Mouse (Mus musculus) cerebellum, postnatal 10 days (tissue): ENCODE results near the gene Rnf114.

Source experiments
- DNase-seq, 2 experiments: peaks; one replicate each; pipeline ENCODE4 v3.0.0; 2021; ENCODE audit warnings: mixed read lengths in 2 of 2

Rnf114 gene

GRCm38 (mm10) chr2:167475596-167475995 is 16.8 kb upstream of the Rnf114 start:
- DNase-seq = no peak

- peak; percentile 96 for DNase-seq
Observed at GRCm38 (mm10) chr2:167476200-167476688, 16.2 kb upstream of the Rnf114 start.

- peak in 1 of 2 experiments; percentile 42 for DNase-seq
Observed at GRCm38 (mm10) chr2:167476762-167477161, 15.7 kb upstream of the Rnf114 start.

- DNase-seq = no peak
Observed at GRCm38 (mm10) chr2:167478128-167478527, 14.3 kb upstream of the Rnf114 start.

GRCm38 (mm10) chr2:167479501-167479900 is 12.9 kb upstream of the Rnf114 start:
- no peak for DNase-seq

GRCm38 (mm10) chr2:167482681-167483080 is 9.8 kb upstream of the Rnf114 start:
- DNase-seq = peak; percentile 83 to 85

- DNase-seq = peak; percentile 62 to 64
Observed at GRCm38 (mm10) chr2:167483081-167483826, 9.2 kb upstream of the Rnf114 start.

GRCm38 (mm10) chr2:167483827-167484410 is 8.5 kb upstream of the Rnf114 start:
- peak; percentile 43 to 58 for DNase-seq

- peak; percentile 41 to 61 for DNase-seq
Observed at GRCm38 (mm10) chr2:167484932-167485331, 7.5 kb upstream of the Rnf114 start.

- DNase-seq = peak; percentile 98
Observed at GRCm38 (mm10) chr2:167485501-167486377, 6.7 kb upstream of the Rnf114 start.

- peak; percentile 78 to 79 for DNase-seq
Observed at GRCm38 (mm10) chr2:167486573-167486972, 5.9 kb upstream of the Rnf114 start.

GRCm38 (mm10) chr2:167487551-167487950 is 4.9 kb upstream of the Rnf114 start:
- DNase-seq = no peak

GRCm38 (mm10) chr2:167487994-167488393 is 4.5 kb upstream of the Rnf114 start:
- peak in 1 of 2 experiments; percentile 55 for DNase-seq

GRCm38 (mm10) chr2:167490813-167491525 is 1.5 kb upstream of the Rnf114 start:
- peak in 1 of 2 experiments; percentile 64 for DNase-seq

- peak; percentile 96 to 97 for DNase-seq
Observed at GRCm38 (mm10) chr2:167492713-167493636, 530 bp downstream of the Rnf114 start, which contains the start of gene Spata2. Gene Spata2 (minus strand): TSS chr2:167492887.

GRCm38 (mm10) chr2:167496437-167496836 is 4.0 kb downstream of the Rnf114 start:
- DNase-seq = no peak

- DNase-seq = peak; percentile 60 to 67
Observed at GRCm38 (mm10) chr2:167497272-167497671, 4.8 kb downstream of the Rnf114 start.

- DNase-seq = no peak
Observed at GRCm38 (mm10) chr2:167502554-167503252, 10.3 kb downstream of the Rnf114 start.

GRCm38 (mm10) chr2:167503253-167503895 is 10.9 kb downstream of the Rnf114 start:
- peak; percentile 97 for DNase-seq

GRCm38 (mm10) chr2:167503896-167504349 is 11.5 kb downstream of the Rnf114 start:
- DNase-seq = peak; percentile 68 to 70
